Mouse (Mus musculus) stomach, postnatal 0 days (tissue): ENCODE measurements at regions not wholly inside any gene's neighbourhood (a gene's known extent, or its start where the extent isn't known, plus 50 kb on each side); places are given as distances from the start of the nearest gene placed in this dataset.

Experiments used
- CTCF ChIP-seq: IDR thresholded peaks from 2 replicates; pipeline ENCODE4 v1.5.1; 2016; ENCODE audit warnings: antibody characterized with exemption, low read depth, mild to moderate bottlenecking, moderate library complexity
- EP300 ChIP-seq: optimal IDR thresholded peaks from 2 replicates; pipeline ENCODE3; 2016; ENCODE audit warnings: antibody characterized with exemption

GRCm38 (mm10) chr10:99437060-99437459, 174.0 kb downstream of the Dusp6 start:
- TF ChIP-seq CTCF, result no peak
- no peak for TF ChIP-seq EP300
